Mouse (Mus musculus): ENCODE measurements at regions not wholly inside any gene's neighbourhood (a gene's known extent, or its start where the extent isn't known, plus 50 kb on each side); places are given as distances from the start of the nearest gene placed in this dataset.

GRCm38 (mm10) chr12:110021690-110022089 is 257.2 kb upstream of the Dio3 start:
- Histone ChIP-seq H3K9ac (ENCODE audit: insufficient read depth, low read depth) (no peak overlapping the region), H3K27ac (ENCODE audit: insufficient read depth, low read depth) (no peak overlapping the region), H3K4me3 (replicated peaks in 1 of 3; ENCODE audit: low read depth in 2 of 3, low read length in 2 of 3, poor library complexity in 1 of 3) (no peak overlapping the region), H3K36me3 (replicated peaks in 1 of 2; ENCODE audit: control insufficient read depth in 1 of 2, insufficient read depth in 1 of 2, low read length in 1 of 2) (no peaks in the 10 kb centered on the region), H3K4me1 (ENCODE audit: control insufficient read depth in 1 of 2, insufficient read depth in 2 of 2) (no peaks in the 10 kb centered on the region), H3K27me3 (replicated peaks) (no peaks in the 10 kb centered on the region), H3K4me2 (ENCODE audit: insufficient read depth, low read depth, poor library complexity, severe bottlenecking) (no peak overlapping the region), H3K79me2 (replicated peaks; ENCODE audit: control insufficient read depth, extremely low read depth, insufficient read depth, poor library complexity, severe bottlenecking) (no peaks in the 10 kb centered on the region), H3K9me3 (replicated peaks; ENCODE audit: low read length) (peaks cover 78% of the 10 kb centered on the region)
- TF ChIP-seq PAX5 (IDR thresholded peaks at IDR 0.05; ENCODE audit: low read length): no peak
- no peak for TF ChIP-seq UBTF (IDR thresholded peaks at IDR 0.05; ENCODE audit: low read depth, low read length)
- TF ChIP-seq SIN3A (IDR thresholded peaks at IDR 0.05; ENCODE audit: low read length): no peak
- TF ChIP-seq ZNF384 (IDR thresholded peaks at IDR 0.05; ENCODE audit: low read depth, low read length): no peak
- TF ChIP-seq ZKSCAN1 (IDR thresholded peaks at IDR 0.05; ENCODE audit: borderline replicate concordance, low read depth, low read length): no peak
- no peak for TF ChIP-seq MAX (IDR thresholded peaks at IDR 0.05; ENCODE audit: low read length)
- dilution Hi-C loops (cut with MboI; ENCODE audit: extremely low pct_ligation_motif_present, extremely low pct_unique_long_range_greater_than_20kb, low sequenced_read_pairs) (no loop called here), in situ Hi-C loops (cut with MboI; ENCODE audit: low pct_ligation_motif_present, low pct_unique_long_range_greater_than_20kb, low sequenced_read_pairs) (no loop called here)
- no peak for DNase-seq (ENCODE audit: extremely low read depth)

DNA sequence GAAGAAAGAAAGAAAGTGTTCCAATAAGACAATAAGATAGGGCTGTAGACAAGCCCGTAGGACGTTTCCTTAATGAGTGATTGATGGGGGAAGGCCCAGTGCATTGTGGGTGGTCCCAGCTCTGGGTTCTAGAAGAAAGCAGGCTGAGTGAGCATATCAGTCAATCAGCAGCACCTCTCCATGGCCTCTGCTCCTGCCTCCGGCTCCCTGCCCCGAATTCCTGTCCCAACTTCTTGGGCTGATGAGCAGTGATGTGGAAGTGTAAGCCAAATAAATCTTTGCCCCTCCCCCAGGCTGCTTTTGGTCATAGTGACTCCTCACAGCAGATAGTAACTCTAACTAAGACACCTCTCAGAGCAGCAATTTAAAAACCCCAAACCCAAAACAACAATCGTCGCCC is 256.2 kb upstream of the Dio3 start:
- Histone ChIP-seq H3K27me3 (replicated peaks) (no peaks in the 10 kb centered on the region), H3K79me2 (replicated peaks; ENCODE audit: control insufficient read depth, extremely low read depth, insufficient read depth, poor library complexity, severe bottlenecking) (no peaks in the 10 kb centered on the region), H3K27ac (ENCODE audit: insufficient read depth, low read depth) (no peak overlapping the region), H3K36me3 (replicated peaks in 1 of 2; ENCODE audit: control insufficient read depth in 1 of 2, insufficient read depth in 1 of 2, low read length in 1 of 2) (no peaks in the 10 kb centered on the region), H3K9ac (ENCODE audit: insufficient read depth, low read depth) (no peak overlapping the region), H3K4me3 (replicated peaks in 1 of 3; ENCODE audit: low read depth in 2 of 3, low read length in 2 of 3, poor library complexity in 1 of 3) (no peak overlapping the region), H3K9me3 (replicated peaks; ENCODE audit: low read length) (peaks cover 87% of the 10 kb centered on the region), H3K4me2 (ENCODE audit: insufficient read depth, low read depth, poor library complexity, severe bottlenecking) (no peak overlapping the region), H3K4me1 (ENCODE audit: control insufficient read depth in 1 of 2, insufficient read depth in 2 of 2) (no peaks in the 10 kb centered on the region)
- TF ChIP-seq MEF2A (IDR thresholded peaks at IDR 0.05; ENCODE audit: borderline replicate concordance, low read depth, low read length): no peak
- no peak for TF ChIP-seq IRF4 (IDR thresholded peaks at IDR 0.05; ENCODE audit: low read depth, low read length)
- TF ChIP-seq NRF1 (IDR thresholded peaks at IDR 0.05; ENCODE audit: low read depth, low read length): no peak
- no peak for TF ChIP-seq MXI1 (IDR thresholded peaks at IDR 0.05; ENCODE audit: low read depth, low read length)
- no peak for TF ChIP-seq RAD21 (IDR thresholded peaks at IDR 0.05; ENCODE audit: low read depth, low read length)
- TF ChIP-seq USF2 (conservative IDR thresholded peaks at IDR 0.05; ENCODE audit: low read depth, low read length): no peak
- TF ChIP-seq MAFK (IDR thresholded peaks at IDR 0.05; ENCODE audit: insufficient replicate concordance, low read length): no peak
- no peak for TF ChIP-seq JUN (IDR thresholded peaks at IDR 0.05; ENCODE audit: insufficient read depth, low read depth, low read length)
- no peak for TF ChIP-seq TBP (conservative IDR thresholded peaks at IDR 0.05; ENCODE audit: low read depth, low read length)
- no peak for TF ChIP-seq RCOR1 (conservative IDR thresholded peaks at IDR 0.05; ENCODE audit: low read depth, low read length)
- dilution Hi-C loops (cut with MboI; ENCODE audit: extremely low pct_ligation_motif_present, extremely low pct_unique_long_range_greater_than_20kb, low sequenced_read_pairs): no loop called here
- in situ Hi-C loops (cut with MboI; ENCODE audit: low pct_ligation_motif_present, low pct_unique_long_range_greater_than_20kb, low sequenced_read_pairs): no loop called here
- DNase-seq (ENCODE audit: extremely low read depth): no peak

Measured in CH12.LX (cell line).